Mouse (Mus musculus) heart, embryonic 16.5 days (tissue): ENCODE measurements around the gene B430306N03Rik. TPM values are rescaled to one million over a fixed set of nuclear protein-coding genes. Genes with fewer than 3 reads are reported as not detected.

ENCODE experiments used
- ATAC-seq: fragments of 200-750 bp; cut with Nextera tagmentation; replicated peaks from 2 replicates; pipeline ENCODE4 v1.8.0; 2017; ENCODE audit warnings: moderate number of reproducible peaks; ENCODE audit not compliant: insufficient read depth, low FRiP score; ENCODE audit errors: extremely low read depth
- H3K27ac ChIP-seq: fragments of 300-500 bp; sonication (generic); 2 replicates; pipeline ENCODE4 v1.5.1; 2014; ENCODE audit warnings: mild to moderate bottlenecking, low read length, control low read depth, moderate library complexity
- H3K27me3 ChIP-seq: fragments of 300-500 bp; sonication (generic); 2 replicates; pipeline ENCODE4 v1.6.1; 2014; ENCODE audit warnings: low read length, mixed read lengths; ENCODE audit not compliant: control insufficient read depth, insufficient read depth
- H3K36me3 ChIP-seq: fragments of 300-500 bp; sonication (generic); 2 replicates; pipeline ENCODE4 v1.6.1; 2014; ENCODE audit not compliant: control insufficient read depth, insufficient read depth
- H3K4me1 ChIP-seq: fragments of 300-500 bp; sonication (generic); 2 replicates; pipeline ENCODE4 v1.6.1; 2014; ENCODE audit warnings: low read length, mixed read lengths; ENCODE audit not compliant: control insufficient read depth, insufficient read depth
- H3K4me2 ChIP-seq: fragments of 300-500 bp; sonication (generic); 2 replicates; pipeline ENCODE4 v1.6.1; 2014; ENCODE audit warnings: low read depth, mild to moderate bottlenecking, control low read depth, low read length
- H3K4me3 ChIP-seq: fragments of 300-500 bp; sonication (generic); 2 replicates; pipeline ENCODE4 v1.5.1; 2014; ENCODE audit warnings: mild to moderate bottlenecking, control low read depth, low read length
- H3K9ac ChIP-seq: fragments of 300-500 bp; sonication (generic); 2 replicates; pipeline ENCODE4 v1.6.1; 2014; ENCODE audit warnings: low read length, control low read depth
- H3K9me3 ChIP-seq: fragments of 300-500 bp; sonication (generic); replicated peaks from 2 replicates; pipeline ENCODE4 v1.6.1; 2016; ENCODE audit warnings: low read length; ENCODE audit not compliant: control insufficient read depth
- WGBS: fragments of 180-500 bp; shearing (Covaris S2); extraction: QIAGEN DNeasy Blood & Tissue Kit; methylation state at CpG from one replicate; pipeline ENCODE4 v1.1.7; 2014; 5-methylcytosine and 5-hydroxymethylcytosine counted together
- polyA plus RNA-seq: library from polyadenylated mRNA; unstranded; fragments of >200 nt; fragmentation: Nextera tagmentation; extraction: Ambion mirVana; gene quantifications from 2 replicates; pipeline ENCODE4 v1.2.1, GENCODE M21; 2015

Gene B430306N03Rik
- polyA plus RNA-seq, 1 experiment from 2014 or later, result 0.37 TPM

GRCm38 (mm10) chr17:48360462-48360861 is 44.5 kb downstream of the B430306N03Rik start:
- Histone ChIP-seq H3K36me3 (no peaks in the 10 kb centered on the region), H3K27me3 (no peaks in the 10 kb centered on the region), H3K4me1 (peaks cover 19% of the 10 kb centered on the region), H3K4me2 (no peak overlapping the region), H3K9me3 (no peaks in the 10 kb centered on the region; the same call in 1 of the 2 replicates), H3K9ac (no peak overlapping the region), H3K27ac (no peak overlapping the region), H3K4me3 (no peak overlapping the region)
- ATAC-seq, result no peak
- 18% methylated on average over 4 of the region's 4 CpGs for WGBS

- no peak; the same call in 1 of the 2 replicates for ATAC-seq
- Histone ChIP-seq H3K4me2 (peak overlapping the region; percentile 50), H3K4me3 (no peak overlapping the region), H3K27me3 (no peaks in the 10 kb centered on the region), H3K27ac (peak overlapping the region; percentile 76), H3K9me3 (no peaks in the 10 kb centered on the region), H3K36me3 (no peaks in the 10 kb centered on the region), H3K9ac (0 out of 2 replicates have a peak overlapping the region, but pooled peaks have one; percentile 44), H3K4me1 (peaks cover 19% of the 10 kb centered on the region)
- WGBS, result 25% methylated on average over 3 of the region's 3 CpGs
Observed at GRCm38 (mm10) chr17:48362346-48362745, 46.4 kb downstream of the B430306N03Rik start.

GRCm38 (mm10) chr17:48362966-48363365 is 47.0 kb downstream of the B430306N03Rik start:
- Histone ChIP-seq H3K9ac (no peak overlapping the region), H3K9me3 (no peaks in the 10 kb centered on the region), H3K4me3 (no peak overlapping the region), H3K27me3 (no peaks in the 10 kb centered on the region), H3K36me3 (no peaks in the 10 kb centered on the region), H3K4me1 (peaks cover 19% of the 10 kb centered on the region), H3K4me2 (peak overlapping the region; percentile 50; the same call in 1 of the 2 replicates), H3K27ac (peak overlapping the region; percentile 76)
- WGBS, result 54% methylated on average over 8 of the region's 8 CpGs
- ATAC-seq, result peak; percentile 58

- no peak for ATAC-seq
- no peak overlapping the region for H3K9ac ChIP-seq
- no peak overlapping the region for H3K4me2 ChIP-seq
- H3K4me1 ChIP-seq, result peaks cover 19% of the 10 kb centered on the region
- peak overlapping the region; percentile 76; the same call in 1 of the 2 replicates for H3K27ac ChIP-seq
- no peak overlapping the region for H3K4me3 ChIP-seq
- no peaks in the 10 kb centered on the region for H3K27me3 ChIP-seq
- WGBS, result 50% methylated on average over 6 of the region's 6 CpGs
- no peaks in the 10 kb centered on the region for H3K36me3 ChIP-seq
- no peaks in the 10 kb centered on the region for H3K9me3 ChIP-seq
Observed at GRCm38 (mm10) chr17:48363421-48363965, 47.6 kb downstream of the B430306N03Rik start.

- no peak overlapping the region for H3K4me3 ChIP-seq
- ATAC-seq, result no peak
- 69% methylated on average over 9 of the region's 9 CpGs for WGBS
Observed at GRCm38 (mm10) chr17:48365511-48366155, 49.7 kb downstream of the B430306N03Rik start.

GRCm38 (mm10) chr17:48366806-48367205 is 50.9 kb downstream of the B430306N03Rik start:
- 65% methylated on average over 5 of the region's 5 CpGs for WGBS

More at GRCm38 (mm10) chr17:48365511-48366155, 49.7 kb downstream of the B430306N03Rik start:
- H3K4me1 ChIP-seq, result peaks cover 19% of the 10 kb centered on the region
- no peaks in the 10 kb centered on the region for H3K27me3 ChIP-seq
- H3K9ac ChIP-seq, result no peak overlapping the region
- no peak overlapping the region for H3K4me2 ChIP-seq
- H3K9me3 ChIP-seq, result peaks cover 3% of the 10 kb centered on the region; the same call in 1 of the 2 replicates
- no peak overlapping the region for H3K27ac ChIP-seq
- H3K36me3 ChIP-seq, result no peaks in the 10 kb centered on the region

GRCm38 (mm10) chr17:48371621-48372020 is 55.7 kb downstream of the B430306N03Rik start:
- no peak for ATAC-seq

More at GRCm38 (mm10) chr17:48366806-48367205, 50.9 kb downstream of the B430306N03Rik start:
- Histone ChIP-seq H3K4me1 (peaks cover 18% of the 10 kb centered on the region), H3K9me3 (peaks cover 3% of the 10 kb centered on the region; the same call in 1 of the 2 replicates), H3K27ac (no peak overlapping the region), H3K36me3 (no peaks in the 10 kb centered on the region), H3K4me2 (no peak overlapping the region), H3K4me3 (no peak overlapping the region), H3K27me3 (no peaks in the 10 kb centered on the region), H3K9ac (no peak overlapping the region)
- ATAC-seq, result no peak

GRCm38 (mm10) chr17:48372987-48373386 is 57.0 kb downstream of the B430306N03Rik start:
- Histone ChIP-seq H3K4me2 (no peak overlapping the region), H3K9ac (no peak overlapping the region), H3K27me3 (no peaks in the 10 kb centered on the region), H3K9me3 (peaks cover 5% of the 10 kb centered on the region), H3K4me1 (no peaks in the 10 kb centered on the region), H3K4me3 (no peak overlapping the region), H3K36me3 (no peaks in the 10 kb centered on the region), H3K27ac (no peak overlapping the region)
- 67% methylated on average over 8 of the region's 8 CpGs for WGBS
- no peak for ATAC-seq

More at GRCm38 (mm10) chr17:48371621-48372020, 55.7 kb downstream of the B430306N03Rik start:
- H3K4me2 ChIP-seq, result no peak overlapping the region
- no peak overlapping the region for H3K9ac ChIP-seq
- H3K4me1 ChIP-seq, result no peaks in the 10 kb centered on the region
- no peak overlapping the region for H3K4me3 ChIP-seq
- H3K36me3 ChIP-seq, result no peaks in the 10 kb centered on the region
- no peak overlapping the region for H3K27ac ChIP-seq
- H3K27me3 ChIP-seq, result no peaks in the 10 kb centered on the region
- peaks cover 5% of the 10 kb centered on the region for H3K9me3 ChIP-seq

GRCm38 (mm10) chr17:48376102-48376501 is 60.2 kb downstream of the B430306N03Rik start:
- no peak for ATAC-seq

More at GRCm38 (mm10) chr17:48376102-48376501, 60.2 kb downstream of the B430306N03Rik start:
- no peak overlapping the region for H3K27ac ChIP-seq
- WGBS, result 69% methylated on average over 1 of the region's 1 CpGs
- no peaks in the 10 kb centered on the region for H3K4me1 ChIP-seq
- H3K4me3 ChIP-seq, result no peak overlapping the region
- no peaks in the 10 kb centered on the region for H3K36me3 ChIP-seq
- H3K9me3 ChIP-seq, result peaks cover 3% of the 10 kb centered on the region; the same call in 1 of the 2 replicates
- no peak overlapping the region for H3K4me2 ChIP-seq
- H3K27me3 ChIP-seq, result no peaks in the 10 kb centered on the region
- no peak overlapping the region for H3K9ac ChIP-seq
